Mouse (Mus musculus) inflammation-experienced regulatory T-cells, adult 6 months (primary cell): ENCODE data around the gene Cdx2. TPM values are rescaled to one million over a fixed set of nuclear protein-coding genes. Genes with fewer than 3 reads are reported as not detected.

ENCODE experiments used
- ATAC-seq: one replicate; pipeline ENCODE4 v1.8.0; 2017
- polyA plus RNA-seq, 3 experiments: library from polyadenylated mRNA; unstranded; fragments of 100-300 nt; shearing (Covaris generic); gene quantifications; one replicate each; pipeline ENCODE4 v1.2.1; 2017

Gene Cdx2
- polyA plus RNA-seq, 3 experiments from 2014 or later: not detected

- ATAC-seq: no peak
Measured at GRCm38 (mm10) chr5:147315432-147316075, 8.5 kb upstream of the Cdx2 start.

- no peak for ATAC-seq
Measured at GRCm38 (mm10) chr5:147314646-147315431, 7.8 kb upstream of the Cdx2 start.

DNA sequence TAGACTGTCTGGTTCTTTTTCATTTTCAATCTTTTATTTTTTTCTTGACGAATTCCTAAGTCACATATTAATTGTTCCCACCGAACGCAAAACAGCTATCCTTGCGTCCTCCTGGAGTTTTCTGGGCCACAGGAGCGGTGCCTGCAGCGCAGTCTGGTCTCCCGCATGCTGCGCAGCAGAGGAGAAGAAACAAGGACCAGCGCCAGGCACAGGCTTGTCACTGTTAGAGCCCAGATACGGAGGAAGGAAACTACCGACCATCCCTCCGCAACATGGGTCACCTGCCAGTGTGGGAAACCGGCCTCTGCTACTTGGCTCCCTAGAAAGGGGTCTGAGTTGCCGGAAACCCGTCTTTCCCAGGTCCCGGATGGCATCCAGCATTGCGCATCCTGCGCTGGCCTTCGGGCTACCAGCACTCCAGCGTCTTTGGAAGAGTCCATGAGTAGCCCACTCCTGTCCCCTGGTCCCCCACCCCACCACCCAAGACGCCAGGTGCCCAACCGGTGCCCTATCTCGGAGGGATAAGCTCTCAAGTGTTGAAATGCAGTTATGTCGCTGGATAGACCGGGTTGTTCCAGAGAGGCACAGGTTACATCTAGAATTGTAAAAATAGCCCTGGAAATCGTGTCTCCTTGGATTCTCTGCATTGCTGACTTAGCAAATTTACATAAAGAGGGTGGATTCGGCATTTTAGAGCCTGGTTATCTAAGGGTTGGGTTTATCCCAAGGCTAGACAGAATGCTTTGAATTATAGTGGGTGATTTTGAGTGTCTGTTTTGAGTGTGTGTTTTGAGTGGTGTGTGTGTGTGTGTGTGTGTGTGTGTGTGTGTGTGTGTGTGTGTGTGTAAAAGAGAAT, 6.0 kb upstream of the Cdx2 start:
- no peak for ATAC-seq

DNA sequence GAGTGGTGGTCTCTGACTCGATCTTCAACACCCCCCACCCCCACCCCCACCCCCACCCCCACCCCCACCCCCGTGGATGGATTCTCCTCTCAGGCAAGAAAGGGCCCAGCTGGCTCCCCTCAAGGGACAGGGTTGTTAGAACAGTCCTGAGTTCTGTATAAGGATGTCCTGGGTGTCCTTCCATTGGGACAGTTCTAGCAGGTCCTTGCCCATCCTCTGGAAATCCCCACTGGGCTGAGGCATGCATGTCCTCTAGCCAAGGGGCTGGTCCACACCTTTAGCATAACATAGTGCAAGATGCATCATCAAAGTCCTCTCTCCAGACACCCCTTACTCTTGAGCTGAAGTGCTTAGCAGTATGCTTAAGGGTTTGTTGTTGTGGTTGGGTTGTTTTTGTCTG, 2.7 kb upstream of the Cdx2 start:
- no peak for ATAC-seq

DNA sequence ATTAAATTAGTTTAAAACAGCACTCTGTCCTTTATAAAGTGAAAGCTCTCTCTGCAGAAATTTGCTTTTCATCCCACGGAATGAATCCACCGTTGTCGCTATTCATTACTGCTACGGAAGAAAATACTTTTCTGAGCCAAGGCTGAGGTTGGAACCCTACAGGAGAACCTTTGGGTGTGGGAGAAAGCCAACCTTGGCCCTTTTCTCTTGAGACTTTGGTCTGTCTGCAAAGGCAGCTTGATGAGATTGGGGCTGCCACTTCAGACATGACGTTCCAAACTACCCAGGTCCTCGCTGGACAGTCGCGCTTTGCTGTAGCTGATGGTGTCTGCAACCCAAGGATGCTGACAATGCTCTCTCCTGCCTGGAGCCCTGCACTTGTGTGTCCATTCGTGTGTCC, 1.4 kb upstream of the Cdx2 start:
- ATAC-seq: no peak

GRCm38 (mm10) chr5:147307398-147307785, 322 bp upstream of the Cdx2 start:
- no peak for ATAC-seq

DNA sequence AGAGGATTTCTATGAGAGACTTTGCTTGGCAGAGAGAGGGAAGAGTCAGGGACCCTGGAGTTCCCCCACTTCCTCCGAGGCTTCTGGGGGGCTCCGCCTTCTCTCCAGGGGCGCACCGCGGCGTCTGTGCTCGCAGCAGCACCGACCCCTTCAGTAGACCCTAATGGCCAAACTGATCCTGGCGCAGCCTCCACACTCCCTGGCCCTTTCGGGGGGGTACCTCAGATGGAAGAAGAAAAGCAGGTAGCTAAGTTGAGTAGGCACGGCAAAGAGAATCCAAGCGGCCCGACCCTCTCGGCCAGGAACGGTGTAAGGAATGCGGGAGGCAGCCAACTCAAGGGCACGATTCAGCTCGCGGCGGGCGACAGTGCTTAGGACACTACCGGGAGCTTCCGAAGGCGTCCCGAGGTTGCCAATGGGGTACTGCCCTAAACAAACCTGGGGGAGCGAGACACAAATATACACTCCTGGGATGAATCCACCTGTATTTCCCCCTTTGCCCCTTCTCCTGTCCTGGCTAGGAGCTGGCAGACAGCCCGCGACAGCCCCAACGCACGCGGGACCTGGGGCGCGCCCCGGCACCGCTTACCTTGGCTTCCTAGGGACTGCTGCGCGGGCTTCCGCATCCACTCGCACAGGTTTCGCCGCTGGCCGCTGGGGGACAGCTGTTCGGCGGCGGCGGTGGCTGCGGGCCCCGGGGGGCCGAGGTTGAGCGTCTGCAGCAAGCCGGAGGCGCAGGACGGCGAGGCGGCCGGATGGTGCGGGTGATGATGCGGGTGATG, 1.0 kb downstream of the Cdx2 start:
- no peak for ATAC-seq

GRCm38 (mm10) chr5:147305166-147305565, 1.9 kb downstream of the Cdx2 start:
- no peak for ATAC-seq

- no peak for ATAC-seq
Measured at GRCm38 (mm10) chr5:147304276-147305155, 2.6 kb downstream of the Cdx2 start.

DNA sequence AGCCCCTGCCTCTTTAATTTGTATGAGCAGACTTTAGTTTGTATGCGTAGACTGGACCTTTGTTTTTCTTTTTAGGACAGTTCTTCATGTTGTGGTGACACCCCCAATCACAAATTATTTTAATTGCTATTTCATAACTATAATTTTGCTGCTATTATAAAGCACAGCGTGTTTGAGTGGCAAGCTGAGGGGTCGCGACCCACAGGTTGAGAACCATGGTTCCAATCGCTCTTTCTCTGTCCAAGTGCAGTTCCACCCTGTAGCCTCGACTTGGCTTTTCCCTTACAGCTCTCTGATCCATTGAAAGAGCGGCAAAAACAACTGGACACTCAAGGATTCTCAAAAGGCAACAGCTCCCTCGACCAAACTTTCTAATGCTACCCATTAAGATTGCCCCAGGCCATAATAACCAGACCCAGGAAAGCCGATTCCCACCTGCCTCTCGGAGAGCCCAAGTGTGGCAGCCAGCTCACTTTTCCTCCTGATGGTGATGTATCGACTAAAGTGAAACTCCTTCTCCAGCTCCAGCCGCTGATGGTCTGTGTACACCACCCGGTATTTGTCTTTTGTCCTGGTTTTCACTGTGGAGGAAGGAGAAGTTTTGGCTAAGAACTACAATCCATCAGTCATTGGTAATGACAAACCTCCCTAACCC, 4.2 kb downstream of the Cdx2 start:
- no peak for ATAC-seq

DNA sequence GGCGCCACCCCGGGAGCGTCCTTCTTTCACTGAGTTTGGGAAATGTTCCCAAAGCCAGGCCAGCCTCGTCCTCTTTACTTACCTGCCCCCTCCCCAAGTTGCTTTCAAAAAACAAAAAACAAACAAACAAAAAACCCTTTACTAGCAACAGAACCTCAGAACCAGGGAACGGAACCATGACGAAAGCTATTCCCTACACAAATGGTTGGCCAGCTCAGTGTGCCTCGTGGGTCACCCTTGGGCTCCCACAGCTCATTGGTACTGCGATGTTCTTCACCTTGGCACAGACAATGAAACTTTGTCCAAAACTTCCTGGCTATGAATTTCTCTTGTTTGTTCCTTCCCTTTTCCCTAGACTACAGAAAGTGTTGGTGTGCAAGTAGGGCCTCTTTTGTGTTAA, 4.9 kb downstream of the Cdx2 start:
- ATAC-seq: no peak

- no peak for ATAC-seq
Measured at GRCm38 (mm10) chr5:147301781-147302070, 5.3 kb downstream of the Cdx2 start.

- no peak for ATAC-seq
Measured at GRCm38 (mm10) chr5:147300917-147301780, 5.9 kb downstream of the Cdx2 start.

- ATAC-seq: no peak
Measured at GRCm38 (mm10) chr5:147300001-147300363, 7.1 kb downstream of the Cdx2 start.

- no peak for ATAC-seq
Measured at GRCm38 (mm10) chr5:147299255-147300000, 7.6 kb downstream of the Cdx2 start.

DNA sequence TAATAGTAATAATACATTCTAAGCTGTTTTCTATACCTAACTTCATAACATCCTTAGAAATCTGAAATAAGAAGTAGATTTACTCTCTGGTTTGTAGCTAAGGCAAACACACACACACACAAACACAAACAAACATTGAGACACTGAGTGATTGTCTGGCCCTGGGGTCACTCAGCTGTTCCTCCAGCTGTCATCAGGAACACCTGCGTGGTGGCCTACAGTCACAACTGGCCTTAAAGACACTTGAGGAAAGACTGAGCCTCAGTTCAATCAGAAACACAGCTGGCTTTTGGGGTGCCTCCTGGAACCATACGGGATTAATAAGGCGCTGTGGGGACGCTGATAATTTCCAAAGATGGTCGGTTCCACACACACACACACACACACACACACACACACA, 9.8 kb downstream of the Cdx2 start:
- ATAC-seq: no peak

DNA sequence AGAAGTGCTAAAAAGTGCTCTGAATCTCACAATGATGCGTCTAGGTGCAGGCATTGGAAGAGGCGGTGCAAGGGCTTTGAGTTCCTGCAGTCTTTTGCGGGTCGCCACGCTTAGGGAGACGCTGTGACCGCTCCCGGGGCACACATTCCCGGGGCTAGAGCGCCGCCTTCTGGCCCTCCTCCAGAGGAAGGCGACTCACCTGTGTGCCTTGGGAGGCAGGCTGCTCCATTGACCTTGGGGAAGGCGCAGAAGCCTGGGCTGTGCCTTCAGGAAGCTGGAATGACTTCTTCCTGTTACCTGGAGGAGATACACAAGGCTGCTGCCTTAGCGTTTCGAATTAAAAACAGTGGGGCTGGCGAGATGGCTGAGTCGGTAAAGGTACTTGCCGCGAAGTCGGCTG, 12.9 kb downstream of the Cdx2 start:
- ATAC-seq: no peak

- peak; percentile 50 for ATAC-seq
Measured at GRCm38 (mm10) chr5:147293127-147293910, 13.8 kb downstream of the Cdx2 start.
